Mouse (Mus musculus) T-helper 1 cell (primary cell): ENCODE results near the gene C2cd3.

Experiments
- in situ Hi-C: fragments of 300-600 bp; cut with MboI, MseI; formaldehyde crosslinking; loops from one replicate; pipeline ENCODE4 v1.15.1; 2025; ENCODE audit warnings: high pct_unique_total_duplicates

Gene C2cd3

DNA sequence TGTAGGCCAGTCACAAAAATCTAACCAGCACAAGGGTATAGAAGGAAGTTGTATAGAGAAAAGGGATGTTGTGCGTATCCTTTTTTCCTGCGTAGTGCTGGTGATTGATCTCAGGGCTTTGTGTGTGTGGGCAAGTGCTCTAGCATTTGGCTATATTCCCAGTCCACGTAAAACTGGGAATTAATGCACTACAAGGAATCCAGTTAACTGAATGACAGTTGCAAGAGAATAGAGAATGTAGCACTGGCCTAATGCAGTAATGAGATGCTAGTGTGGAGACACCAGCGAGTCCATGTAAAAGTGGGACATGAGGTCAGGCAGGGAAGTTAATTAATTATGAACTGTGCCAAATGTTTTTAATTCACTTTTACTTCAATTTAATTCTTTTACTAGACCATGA lies 30.7 kb downstream of the C2cd3 start:
- in situ Hi-C loops, result no loop called here

DNA sequence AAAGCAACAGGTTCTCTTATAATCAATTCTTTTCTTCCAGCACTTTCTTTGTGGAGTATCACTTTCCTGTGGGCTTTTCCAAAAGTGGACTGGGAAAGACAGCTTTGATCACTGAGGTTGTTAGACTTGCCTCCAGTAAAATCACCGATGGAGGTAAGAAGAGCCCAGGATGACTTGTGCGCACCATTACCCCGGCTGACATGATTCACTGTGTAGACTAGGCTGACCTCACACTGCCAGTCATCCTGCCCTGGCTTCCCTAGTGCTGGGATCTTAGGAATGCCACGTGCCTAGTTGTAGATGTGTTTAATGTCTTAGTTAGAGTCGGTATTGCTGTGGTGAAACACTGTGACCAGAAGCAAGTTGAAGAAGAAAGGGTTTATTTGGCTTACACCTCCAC lies 35.6 kb downstream of the C2cd3 start:
- in situ Hi-C loops, result no loop called here

DNA sequence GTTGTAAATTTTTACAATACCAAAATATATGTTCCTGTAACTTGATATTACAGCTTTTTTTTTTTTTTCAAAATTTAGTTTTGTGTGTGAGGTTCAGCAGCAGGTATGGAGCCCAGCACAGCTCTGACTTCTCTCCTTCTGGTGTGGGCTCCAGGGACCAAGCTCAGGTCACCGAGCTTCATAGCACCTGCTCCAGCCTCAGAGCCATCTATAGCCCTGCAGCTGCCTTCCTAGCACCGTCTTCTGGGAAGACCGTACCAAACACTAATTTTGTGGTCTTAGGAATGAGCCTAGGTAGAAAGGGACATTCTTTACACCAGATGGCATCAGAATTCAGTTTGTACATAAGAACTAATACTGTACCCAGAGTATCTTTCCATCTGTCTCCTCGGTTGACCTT lies 36.7 kb downstream of the C2cd3 start:
- in situ Hi-C loops, result no loop called here

DNA sequence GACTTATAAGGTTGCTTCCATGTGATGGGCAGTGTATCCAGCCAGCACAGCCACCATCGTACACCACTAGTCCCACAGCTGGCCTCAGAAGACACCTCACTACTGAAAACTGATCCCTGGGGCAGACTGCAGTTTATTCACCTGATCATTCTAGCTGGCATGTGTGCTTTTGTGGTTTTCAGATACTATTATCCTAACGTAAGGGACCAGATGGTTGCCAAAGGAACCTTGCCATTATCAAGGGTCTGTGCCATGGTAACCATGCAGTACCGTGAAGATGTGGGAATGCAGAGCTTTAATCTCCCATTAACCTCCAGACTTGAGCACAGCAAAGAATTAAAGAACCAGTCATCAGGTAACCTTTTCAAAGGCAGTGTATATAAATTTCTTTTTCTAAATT lies 53.8 kb downstream of the C2cd3 start:
- in situ Hi-C loops, result no loop called here

DNA sequence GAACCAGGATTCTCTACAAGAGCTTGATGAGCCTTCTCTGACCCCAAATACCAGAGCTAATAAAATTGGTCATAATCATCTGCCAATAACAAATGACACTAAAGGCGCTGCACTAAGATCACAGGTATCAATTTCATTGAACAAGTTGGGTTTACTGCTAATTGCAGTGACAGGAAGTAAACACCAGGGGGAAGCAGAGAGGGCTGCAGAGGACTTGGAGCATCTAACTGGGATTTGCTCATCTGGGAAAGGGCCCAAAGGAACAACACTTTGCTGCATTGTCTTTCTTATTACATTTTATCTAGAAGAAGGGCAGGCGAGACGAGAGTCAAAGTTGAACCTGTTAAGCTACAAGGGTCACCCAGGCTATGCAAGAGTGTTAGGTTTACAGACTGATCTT lies 57.1 kb downstream of the C2cd3 start:
- in situ Hi-C loops, result no loop called here

DNA sequence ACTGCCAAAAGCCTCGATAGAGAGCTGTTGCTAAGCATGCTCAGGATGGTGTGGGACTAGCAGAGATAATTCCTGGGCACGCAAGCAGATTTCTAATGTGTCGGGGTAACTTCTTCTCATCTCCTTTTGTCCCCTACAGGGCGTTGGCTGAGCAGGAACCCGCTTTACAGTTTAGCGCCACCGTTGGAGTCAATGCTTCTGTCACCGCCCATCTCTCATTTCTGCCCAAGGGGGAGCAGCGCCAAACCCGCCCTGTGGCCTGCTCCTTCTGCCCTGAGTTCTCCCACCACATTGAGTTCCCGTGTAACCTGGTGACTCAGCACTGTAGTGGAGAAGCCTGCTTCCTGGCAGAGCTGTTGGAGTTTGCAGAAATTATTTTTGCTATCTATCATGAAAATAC lies 57.9 kb downstream of the C2cd3 start:
- in situ Hi-C loops, result no loop called here

- in situ Hi-C loops, result no loop called here
Measured at GRCm38 (mm10) chr7:100431103-100431502, 59.1 kb downstream of the C2cd3 start.

DNA sequence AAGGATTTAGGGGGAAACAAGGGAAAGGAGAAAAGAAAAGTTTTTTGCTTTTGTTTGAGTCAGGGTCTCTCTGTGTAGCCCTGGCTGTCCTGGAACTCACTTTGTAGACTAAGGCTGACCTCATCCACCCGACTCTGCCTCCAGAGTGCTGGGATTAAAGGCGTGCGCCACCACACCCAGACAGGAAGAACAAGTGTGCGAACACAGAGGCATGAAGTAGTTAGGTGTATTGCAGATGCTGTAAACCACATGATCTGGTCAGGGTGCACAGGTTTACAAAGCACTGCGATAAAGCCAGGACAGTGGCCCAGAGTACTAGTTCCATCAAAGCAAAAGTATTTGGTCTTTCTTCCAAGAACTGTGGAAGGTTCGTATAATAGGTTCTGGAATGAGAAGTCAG lies 61.3 kb downstream of the C2cd3 start:
- in situ Hi-C loops, result no loop called here

GRCm38 (mm10) chr7:100443728-100444127 lies 71.7 kb downstream of the C2cd3 start:
- in situ Hi-C loops, result no loop called here

DNA sequence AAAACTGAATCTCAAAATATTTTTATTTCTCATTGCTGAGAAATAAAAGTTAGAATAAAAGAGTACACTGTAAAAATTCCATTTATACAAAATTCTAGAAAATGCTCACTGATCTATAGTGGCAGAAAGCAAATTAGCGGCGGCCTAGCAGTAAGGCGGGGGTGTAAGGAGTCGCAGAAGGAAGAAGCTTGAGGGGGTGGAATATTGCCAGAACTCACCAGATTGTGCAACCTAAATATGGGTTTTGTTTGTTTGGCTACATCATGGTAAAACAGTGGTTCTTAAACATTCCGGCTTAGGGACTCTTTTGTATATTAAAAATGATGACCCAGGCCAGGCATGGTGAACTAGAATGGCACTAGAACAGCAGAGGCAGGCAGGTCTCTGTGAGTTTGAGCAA lies 74.2 kb downstream of the C2cd3 start:
- in situ Hi-C loops, result no loop called here

DNA sequence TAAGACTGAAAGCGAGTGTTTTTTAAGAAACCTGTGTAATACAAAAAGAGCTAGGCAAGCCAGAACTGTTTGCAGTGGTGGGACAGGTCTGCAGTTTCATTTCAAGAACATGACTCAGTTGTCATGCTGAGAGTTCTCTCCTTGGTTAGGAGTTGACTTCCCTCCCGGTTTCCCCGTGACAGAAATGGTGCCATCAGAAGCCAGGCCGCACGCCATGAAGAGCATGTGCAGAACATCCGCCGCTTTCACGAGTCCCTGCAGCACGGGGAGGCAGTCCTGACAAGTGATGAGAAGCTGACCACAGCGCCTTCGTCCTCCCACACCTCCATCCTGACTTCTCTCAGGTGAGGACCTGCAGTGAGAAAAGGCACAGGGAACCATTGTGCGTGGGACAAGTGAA lies 76.5 kb downstream of the C2cd3 start:
- in situ Hi-C loops, result no loop called here

DNA sequence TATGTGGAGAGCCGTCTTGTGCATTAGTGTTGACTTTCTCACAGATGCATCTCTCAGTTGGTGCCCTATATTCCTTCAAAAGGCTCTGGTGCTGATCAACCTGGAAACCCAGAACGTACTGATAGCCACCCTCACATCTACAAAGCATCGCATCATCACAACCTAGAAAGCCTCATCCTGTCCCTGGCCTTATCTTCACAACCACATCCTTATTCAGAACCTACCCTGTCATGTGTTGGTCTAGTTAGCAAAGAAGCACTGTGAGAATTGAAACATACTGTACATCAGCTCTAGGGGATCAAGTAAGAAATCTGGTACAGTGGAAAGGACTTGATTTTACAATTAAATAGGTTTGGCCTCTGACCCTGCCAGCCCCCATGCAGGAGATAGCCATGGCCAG lies 77.0 kb downstream of the C2cd3 start:
- in situ Hi-C loops, result no loop called here

- in situ Hi-C loops, result loop anchor here (25.0 kb wide), 1 partner anchor 796 kb away; no protein-coding TSS in a partner anchor
Measured at GRCm38 (mm10) chr7:100458153-100458552, 86.1 kb downstream of the C2cd3 start.

GRCm38 (mm10) chr7:100459862-100460261 lies 87.8 kb downstream of the C2cd3 start:
- in situ Hi-C loops, result loop anchor here (25.0 kb wide), 1 partner anchor 798 kb away; no protein-coding TSS in a partner anchor

DNA sequence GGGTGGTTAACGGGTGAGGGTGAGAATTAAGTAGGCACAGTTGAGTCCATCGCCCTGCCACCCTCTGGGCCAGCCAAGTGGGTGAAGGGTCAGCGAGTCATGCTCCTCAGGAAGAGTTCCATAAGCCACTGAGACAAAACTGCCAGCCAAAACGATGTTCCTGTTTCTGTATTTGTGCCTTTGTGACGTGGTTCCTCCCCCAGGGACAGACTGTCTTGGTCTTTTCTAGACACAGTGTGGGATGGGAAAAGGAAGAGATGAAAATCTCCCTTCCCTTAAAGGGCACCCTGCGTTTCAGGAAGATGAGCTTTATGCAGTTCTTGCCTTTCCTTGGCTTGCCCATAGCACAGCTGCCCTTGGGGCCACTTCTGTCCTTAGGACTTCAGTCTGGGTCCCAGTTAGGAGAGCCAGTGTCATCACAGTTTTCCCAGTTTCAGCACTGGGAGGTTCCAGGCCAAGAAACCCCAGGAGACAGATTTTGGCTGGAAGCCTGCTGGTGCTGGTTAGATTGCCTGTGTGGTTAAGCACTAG lies 89.7 kb downstream of the C2cd3 start:
- in situ Hi-C loops, result loop anchor here (25.0 kb wide), 1 partner anchor 799 kb away; no protein-coding TSS in a partner anchor

DNA sequence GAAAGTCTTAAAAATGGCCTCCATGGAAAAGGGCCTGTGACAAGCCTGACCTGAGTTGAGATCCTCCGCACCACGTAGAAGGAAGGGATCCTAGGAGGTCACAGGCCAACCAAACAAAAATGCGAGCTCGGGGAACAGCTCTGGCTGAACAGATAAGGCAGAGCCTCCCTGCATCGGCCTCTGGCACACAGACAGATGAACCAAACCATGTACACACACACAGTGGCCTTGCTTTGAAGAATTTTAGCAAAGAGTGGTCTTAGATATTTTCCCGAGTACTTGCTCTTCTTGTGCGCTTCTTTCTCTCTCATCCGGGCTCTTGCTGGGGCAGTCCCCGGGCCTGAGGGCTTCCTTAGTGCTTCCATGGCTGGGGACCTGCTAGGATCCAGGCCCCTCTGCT lies 91.2 kb downstream of the C2cd3 start:
- in situ Hi-C loops, result loop anchor here (25.0 kb wide), 1 partner anchor 801 kb away; no protein-coding TSS in a partner anchor

DNA sequence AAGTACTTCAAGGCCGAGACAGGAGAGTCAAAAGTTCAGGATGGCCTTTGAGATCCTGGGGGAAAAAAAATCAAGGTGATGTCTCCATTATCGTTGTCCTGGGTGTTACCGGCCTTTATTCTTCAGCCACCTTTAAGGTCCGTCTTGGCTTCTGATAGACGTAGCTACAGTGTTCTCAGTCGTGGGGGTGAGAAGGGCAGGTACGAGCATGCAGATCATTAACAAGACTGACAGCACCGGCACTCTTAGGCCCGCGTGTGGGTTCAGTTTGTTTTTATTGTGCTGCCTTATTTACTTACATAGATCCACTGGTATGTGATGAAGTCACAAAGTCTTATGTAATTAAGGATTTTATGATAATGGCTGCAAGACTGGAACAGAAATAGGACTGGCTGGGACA lies 91.7 kb downstream of the C2cd3 start:
- in situ Hi-C loops, result loop anchor here (25.0 kb wide), 1 partner anchor 801 kb away; no protein-coding TSS in a partner anchor

DNA sequence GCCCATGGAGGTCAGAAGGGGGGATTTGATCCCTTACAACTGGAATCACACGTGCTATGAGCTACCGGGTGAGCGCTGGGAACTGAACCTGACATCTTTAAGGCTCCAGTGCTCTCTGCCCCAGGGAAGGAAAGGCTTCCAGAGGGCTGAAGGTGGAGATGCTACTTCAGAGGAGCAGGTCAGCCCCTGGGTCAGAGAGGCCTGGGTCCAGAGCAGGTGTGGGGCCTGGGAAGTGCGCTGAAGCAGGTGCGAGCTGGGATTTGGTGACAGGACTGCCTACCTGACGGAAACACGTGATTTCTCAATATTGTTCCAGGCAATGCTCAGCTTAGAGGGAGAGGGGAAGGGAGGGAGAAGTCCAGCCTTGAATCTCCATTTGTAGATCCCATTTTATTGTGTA lies 92.2 kb downstream of the C2cd3 start:
- in situ Hi-C loops, result loop anchor here (25.0 kb wide), 1 partner anchor 802 kb away; no protein-coding TSS in a partner anchor

DNA sequence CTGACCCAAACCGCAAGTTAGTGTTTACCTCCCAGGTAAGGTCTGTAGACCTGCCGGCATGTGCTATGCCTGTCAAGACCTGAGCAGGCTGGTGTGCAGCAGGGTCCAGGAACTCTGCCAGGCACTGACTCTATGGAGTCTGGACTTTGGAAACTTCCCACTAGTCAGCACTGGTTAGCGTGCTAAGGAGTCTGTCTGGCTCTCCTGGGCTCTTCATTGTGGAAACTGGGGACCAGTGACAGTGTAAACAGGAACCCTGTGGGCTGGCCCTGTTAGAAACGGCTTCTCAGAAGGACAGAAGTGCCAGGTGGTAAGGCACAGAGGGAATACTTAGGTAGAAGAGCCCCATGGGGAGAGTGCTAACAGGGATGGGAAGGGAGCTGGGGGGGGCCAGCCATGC lies 93.2 kb downstream of the C2cd3 start:
- in situ Hi-C loops, result loop anchor here (25.0 kb wide), 1 partner anchor 803 kb away; no protein-coding TSS in a partner anchor

DNA sequence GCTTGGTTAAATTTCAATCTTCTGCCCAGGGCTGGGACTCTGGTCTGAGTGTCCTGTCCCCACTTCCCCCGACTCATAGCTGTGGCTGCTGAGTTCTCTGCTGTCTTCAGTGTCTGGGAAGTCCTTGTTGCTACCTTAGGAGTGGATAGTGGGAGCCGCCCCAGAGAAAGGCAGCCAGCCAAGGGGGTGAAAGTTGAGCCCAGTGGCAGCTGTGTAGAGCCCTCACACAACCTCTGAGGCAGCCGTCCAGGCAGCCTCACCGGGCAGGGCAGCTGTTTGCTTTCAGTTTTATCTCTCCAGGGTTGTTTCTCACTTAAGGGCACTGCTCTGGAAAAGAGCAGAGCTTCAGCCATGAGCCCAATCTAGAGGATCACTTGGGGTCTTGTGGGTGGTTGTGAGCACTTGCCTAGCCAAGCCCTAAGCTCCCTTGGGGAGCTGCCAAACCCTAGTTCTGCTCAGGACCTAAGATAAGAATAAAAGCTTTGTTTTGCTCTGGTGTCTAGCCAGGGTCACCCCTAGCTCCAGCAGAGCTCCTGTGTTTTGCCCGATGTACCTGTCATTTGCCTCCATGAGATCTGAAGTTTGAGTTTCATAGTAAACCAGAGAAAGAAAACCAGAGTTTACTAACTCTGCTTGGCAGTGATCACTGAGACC lies 93.8 kb downstream of the C2cd3 start:
- in situ Hi-C loops, result loop anchor here (25.0 kb wide), 1 partner anchor 803 kb away; no protein-coding TSS in a partner anchor

GRCm38 (mm10) chr7:100466781-100467510 lies 94.9 kb downstream of the C2cd3 start:
- in situ Hi-C loops, result loop anchor here (25.0 kb wide), 1 partner anchor 805 kb away; no protein-coding TSS in a partner anchor

DNA sequence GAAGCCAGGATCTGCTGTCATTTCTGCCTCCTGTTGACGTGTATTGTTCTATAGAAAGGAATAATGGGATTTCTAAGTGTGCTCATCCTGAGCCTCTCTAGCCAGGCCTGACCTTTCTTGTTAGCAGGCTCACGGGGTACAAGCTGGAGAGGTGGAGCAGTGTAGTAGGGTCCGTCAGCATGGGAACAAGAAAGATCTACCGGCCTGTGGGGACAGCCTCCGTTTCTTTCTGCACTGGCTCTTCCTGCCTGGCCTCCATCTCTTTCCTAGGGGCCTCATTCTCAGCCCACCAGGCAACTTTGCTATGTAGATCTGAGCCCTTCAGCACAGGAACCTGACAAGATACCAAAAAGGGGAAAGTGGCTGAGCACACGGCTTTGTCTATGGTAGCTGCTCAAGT lies 96.7 kb downstream of the C2cd3 start:
- in situ Hi-C loops, result loop anchor here (25.0 kb wide), 1 partner anchor 806 kb away; no protein-coding TSS in a partner anchor
